Mouse (Mus musculus): ENCODE measurements around the gene Fcho2. TPM values are rescaled to one million over a fixed set of nuclear protein-coding genes. Genes with fewer than 3 reads are reported as not detected.

The Fcho2 gene
- polyA plus RNA-seq, 1 experiment from 2014 or later: 31.2 TPM

DNA sequence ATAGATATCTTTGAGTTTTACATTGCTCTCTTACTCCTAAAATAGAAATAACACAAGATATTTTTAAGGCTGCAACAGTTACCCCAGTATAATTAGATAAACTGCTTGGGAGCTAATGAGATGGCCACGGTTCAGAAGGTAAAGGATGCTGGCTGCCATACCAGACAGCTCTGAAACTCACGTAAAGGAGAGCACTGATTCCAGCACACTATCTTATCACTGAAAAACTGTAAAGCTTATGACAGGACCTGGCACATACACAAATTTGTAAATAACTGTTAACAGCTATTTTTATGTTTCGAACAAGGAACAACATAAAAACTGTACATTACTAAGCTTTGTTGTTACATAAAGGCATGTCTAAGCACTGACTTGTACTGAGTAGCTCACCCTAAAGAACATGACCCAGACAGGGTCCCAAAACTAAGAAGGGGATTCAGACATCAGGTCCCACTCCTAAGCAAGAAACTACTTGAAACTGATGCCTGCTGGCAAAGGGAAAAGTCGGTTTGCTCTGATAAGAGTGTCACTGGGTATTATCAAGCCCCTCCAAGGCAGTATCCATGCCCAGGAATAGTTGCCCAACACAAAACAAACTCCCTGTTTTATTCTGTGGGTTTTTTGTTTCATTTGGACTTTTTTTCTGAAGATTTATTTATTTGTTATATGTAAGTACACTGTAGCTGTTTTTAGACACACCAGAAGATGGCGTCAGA, 28.1 kb downstream of the Fcho2 start:
- H3K36me3 ChIP-seq (ENCODE audit: control insufficient read depth, insufficient read depth, low read length): 0 out of 2 replicates have a peak, but pooled peaks cover 2% of the 10 kb centered on the region
- no peaks in the 10 kb centered on the region for H3K4me1 ChIP-seq (ENCODE audit: control insufficient read depth, insufficient read depth, low read length)
- no peak overlapping the region for H3K27ac ChIP-seq (ENCODE audit: low read length)
- no peaks in the 10 kb centered on the region for H3K27me3 ChIP-seq (replicated peaks; ENCODE audit: control insufficient read depth, insufficient read depth, low read length)
- no peak overlapping the region for H3K9ac ChIP-seq (ENCODE audit: low read depth, low read length)
- H3K4me3 ChIP-seq (ENCODE audit: low read length): no peak overlapping the region
- ATAC-seq: no peak
- no peak overlapping the region for H3K4me2 ChIP-seq (ENCODE audit: low read depth, low read length)
- WGBS: 89% methylated on average over 5 of the region's 5 CpGs
- no peaks in the 10 kb centered on the region for H3K9me3 ChIP-seq (ENCODE audit: control insufficient read depth, low read length)

DNA sequence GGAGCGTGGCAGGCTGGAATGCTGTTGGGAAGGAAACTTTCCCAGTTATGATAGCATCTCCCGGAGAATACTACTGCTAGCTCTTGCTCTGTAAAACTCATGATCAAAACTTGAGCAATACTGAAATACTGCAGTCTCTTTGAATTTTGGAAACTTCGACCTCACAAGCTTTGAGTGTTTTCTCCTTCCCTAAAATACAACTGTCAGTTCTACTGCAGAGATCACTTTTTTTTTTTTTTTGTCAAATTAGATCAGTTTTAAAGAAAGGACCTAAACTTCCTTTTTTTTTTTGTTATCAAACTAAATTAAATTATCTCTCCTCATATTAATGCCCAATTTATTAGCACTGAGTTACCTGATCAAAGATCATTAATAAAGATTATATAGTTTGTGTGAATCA, 37.3 kb downstream of the Fcho2 start:
- WGBS: 95% methylated on average over 3 of the region's 3 CpGs
- no peaks in the 10 kb centered on the region for H3K4me1 ChIP-seq (ENCODE audit: control insufficient read depth, insufficient read depth, low read length)
- no peaks in the 10 kb centered on the region for H3K27me3 ChIP-seq (replicated peaks; ENCODE audit: control insufficient read depth, insufficient read depth, low read length)
- H3K36me3 ChIP-seq (ENCODE audit: control insufficient read depth, insufficient read depth, low read length): peaks cover 8% of the 10 kb centered on the region
- H3K4me3 ChIP-seq (ENCODE audit: low read length): no peak overlapping the region
- no peak overlapping the region for H3K9ac ChIP-seq (ENCODE audit: low read depth, low read length)
- no peak overlapping the region for H3K27ac ChIP-seq (ENCODE audit: low read length)
- H3K9me3 ChIP-seq (ENCODE audit: control insufficient read depth, low read length): no peaks in the 10 kb centered on the region
- no peak for ATAC-seq
- no peak overlapping the region for H3K4me2 ChIP-seq (ENCODE audit: low read depth, low read length)

DNA sequence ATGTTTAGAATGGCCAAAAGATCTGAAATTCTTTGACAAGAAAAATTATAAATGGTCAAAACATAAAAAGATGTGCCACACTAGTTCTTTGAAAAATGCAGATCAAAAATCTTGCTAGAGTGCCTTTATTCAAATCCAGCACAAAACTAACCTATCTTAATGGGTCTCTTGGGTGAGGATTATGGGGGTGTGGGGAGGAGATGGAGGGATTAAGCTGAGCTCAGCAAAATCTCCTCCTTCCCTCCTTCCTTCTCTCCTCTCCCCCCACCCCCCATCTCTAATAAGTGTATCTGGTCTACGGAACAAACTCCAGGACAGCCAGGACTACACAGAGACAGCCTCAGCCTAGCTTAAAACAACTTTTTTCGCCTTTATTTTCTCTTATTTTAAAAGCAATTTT, 43.8 kb downstream of the Fcho2 start:
- ATAC-seq: no peak
- Histone ChIP-seq H3K36me3 (ENCODE audit: control insufficient read depth, insufficient read depth, low read length) (peaks cover 6% of the 10 kb centered on the region; the same call in 1 of the 2 replicates), H3K4me2 (ENCODE audit: low read depth, low read length) (no peak overlapping the region), H3K27me3 (replicated peaks; ENCODE audit: control insufficient read depth, insufficient read depth, low read length) (no peaks in the 10 kb centered on the region), H3K27ac (ENCODE audit: low read length) (no peak overlapping the region), H3K9me3 (ENCODE audit: control insufficient read depth, low read length) (no peaks in the 10 kb centered on the region), H3K9ac (ENCODE audit: low read depth, low read length) (no peak overlapping the region), H3K4me1 (ENCODE audit: control insufficient read depth, insufficient read depth, low read length) (no peaks in the 10 kb centered on the region), H3K4me3 (ENCODE audit: low read length) (no peak overlapping the region)
- 86% methylated on average over 2 of the region's 2 CpGs for WGBS

DNA sequence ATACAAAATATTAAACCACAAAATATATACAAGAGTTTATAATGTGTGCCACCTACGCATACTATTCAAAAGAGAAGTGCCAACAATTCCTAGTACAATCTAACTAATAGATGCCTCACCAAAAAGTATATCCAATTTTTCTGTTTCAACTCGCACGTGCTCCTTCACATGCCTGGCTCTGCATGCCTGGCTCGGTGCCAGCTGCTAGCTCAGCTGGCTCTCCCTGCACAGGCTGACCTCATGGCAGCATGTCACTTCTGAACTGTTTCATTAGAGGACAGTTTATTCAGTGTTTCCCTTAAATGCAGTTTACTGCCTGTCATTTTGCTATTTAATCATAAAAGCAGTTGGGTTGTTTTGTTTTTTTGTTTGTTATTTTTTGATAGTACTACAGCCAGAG, 46.9 kb downstream of the Fcho2 start:
- no peak overlapping the region for H3K9ac ChIP-seq (ENCODE audit: low read depth, low read length)
- no peaks in the 10 kb centered on the region for H3K9me3 ChIP-seq (ENCODE audit: control insufficient read depth, low read length)
- H3K27ac ChIP-seq (ENCODE audit: low read length): no peak overlapping the region
- ATAC-seq: peak; percentile 75; the same call in 1 of the 2 replicates
- H3K27me3 ChIP-seq (replicated peaks; ENCODE audit: control insufficient read depth, insufficient read depth, low read length): no peaks in the 10 kb centered on the region
- H3K36me3 ChIP-seq (ENCODE audit: control insufficient read depth, insufficient read depth, low read length): peaks cover under 1% of the 10 kb centered on the region; the same call in 1 of the 2 replicates
- H3K4me3 ChIP-seq (ENCODE audit: low read length): no peak overlapping the region
- WGBS: 38% methylated on average over 4 of the region's 4 CpGs
- no peak overlapping the region for H3K4me2 ChIP-seq (ENCODE audit: low read depth, low read length)
- no peaks in the 10 kb centered on the region for H3K4me1 ChIP-seq (ENCODE audit: control insufficient read depth, insufficient read depth, low read length)

DNA sequence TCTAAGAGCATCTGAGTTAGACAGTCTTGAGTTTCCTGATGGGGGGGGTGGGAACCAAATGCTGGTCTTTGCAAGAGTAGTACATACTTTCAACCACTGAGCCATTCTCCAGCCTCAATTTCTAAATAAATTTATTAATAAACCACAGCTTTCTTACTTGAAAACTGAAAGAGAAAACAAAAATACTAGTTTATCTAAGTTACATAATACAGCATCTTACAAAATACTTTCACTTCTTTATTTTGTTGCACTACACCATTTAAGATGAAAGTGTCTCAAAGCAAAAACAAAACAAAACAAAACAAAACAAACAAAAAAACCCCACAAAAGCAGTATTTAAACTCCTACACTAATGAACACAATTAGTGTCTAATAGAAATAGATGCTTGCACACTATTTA, 53.5 kb downstream of the Fcho2 start:
- ATAC-seq: no peak

DNA sequence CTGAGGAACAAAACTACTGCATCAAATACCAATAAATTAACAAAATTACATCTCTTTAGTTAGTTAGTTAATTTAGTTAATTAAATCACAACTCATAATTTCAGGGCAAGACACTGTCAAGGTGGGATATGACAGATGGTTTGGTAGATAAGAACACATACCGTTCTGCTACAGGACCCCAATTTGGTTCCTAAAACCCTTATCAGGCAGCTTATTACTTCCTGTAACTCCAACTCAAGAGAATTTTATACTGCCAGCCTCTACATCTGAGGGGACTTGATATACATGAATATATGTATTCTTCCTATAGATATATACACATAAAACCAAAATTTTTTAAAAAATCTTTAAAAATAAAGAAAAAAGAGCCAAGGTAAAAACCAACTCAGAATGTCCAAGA, 59.4 kb downstream of the Fcho2 start:
- WGBS: 73% methylated on average over 1 of the region's 1 CpGs
- ATAC-seq: no peak
- H3K36me3 ChIP-seq (ENCODE audit: control insufficient read depth, insufficient read depth, low read length): no peaks in the 10 kb centered on the region
- no peak overlapping the region for H3K4me3 ChIP-seq (ENCODE audit: low read length)
- no peak overlapping the region for H3K27ac ChIP-seq (ENCODE audit: low read length)
- H3K4me1 ChIP-seq (ENCODE audit: control insufficient read depth, insufficient read depth, low read length): no peaks in the 10 kb centered on the region
- H3K4me2 ChIP-seq (ENCODE audit: low read depth, low read length): no peak overlapping the region
- no peaks in the 10 kb centered on the region for H3K27me3 ChIP-seq (replicated peaks; ENCODE audit: control insufficient read depth, insufficient read depth, low read length)
- H3K9ac ChIP-seq (ENCODE audit: low read depth, low read length): no peak overlapping the region
- no peaks in the 10 kb centered on the region for H3K9me3 ChIP-seq (ENCODE audit: control insufficient read depth, low read length)

More for the DNA sequence above, 53.5 kb downstream of the Fcho2 start:
- Histone ChIP-seq H3K27me3 (replicated peaks; ENCODE audit: control insufficient read depth, insufficient read depth, low read length) (no peaks in the 10 kb centered on the region), H3K27ac (ENCODE audit: low read length) (no peak overlapping the region), H3K4me2 (ENCODE audit: low read depth, low read length) (no peak overlapping the region), H3K9me3 (ENCODE audit: control insufficient read depth, low read length) (no peaks in the 10 kb centered on the region), H3K36me3 (ENCODE audit: control insufficient read depth, insufficient read depth, low read length) (no peaks in the 10 kb centered on the region), H3K9ac (ENCODE audit: low read depth, low read length) (no peak overlapping the region), H3K4me3 (ENCODE audit: low read length) (no peak overlapping the region), H3K4me1 (ENCODE audit: control insufficient read depth, insufficient read depth, low read length) (no peaks in the 10 kb centered on the region)

DNA sequence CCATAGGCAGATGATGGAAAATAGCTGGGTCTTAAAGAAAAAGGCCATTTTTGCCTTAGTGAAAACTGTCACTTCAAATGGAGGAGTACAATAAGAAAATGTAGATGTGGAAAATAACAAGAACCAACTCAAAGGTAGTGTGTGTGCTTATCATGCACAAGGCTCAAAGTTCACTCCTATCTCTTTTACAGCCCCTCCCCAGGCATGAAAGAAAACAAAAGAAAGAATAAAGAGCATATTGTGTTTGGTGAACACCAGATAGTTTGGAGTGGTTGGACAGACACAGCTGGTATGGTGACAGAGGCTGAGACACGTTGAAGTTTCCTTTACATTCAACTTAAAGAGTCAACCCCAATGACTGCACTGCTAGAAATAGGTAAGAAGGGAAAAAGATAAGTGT, 70.6 kb downstream of the Fcho2 start:
- Histone ChIP-seq H3K36me3 (ENCODE audit: control insufficient read depth, insufficient read depth, low read length) (peaks cover 3% of the 10 kb centered on the region; the same call in 1 of the 2 replicates), H3K9me3 (ENCODE audit: control insufficient read depth, low read length) (no peaks in the 10 kb centered on the region), H3K9ac (ENCODE audit: low read depth, low read length) (no peak overlapping the region), H3K27ac (ENCODE audit: low read length) (peak overlapping the region; percentile 3), H3K4me3 (ENCODE audit: low read length) (no peak overlapping the region), H3K27me3 (replicated peaks; ENCODE audit: control insufficient read depth, insufficient read depth, low read length) (no peaks in the 10 kb centered on the region), H3K4me2 (ENCODE audit: low read depth, low read length) (no peak overlapping the region; the same call in 1 of the 2 replicates), H3K4me1 (ENCODE audit: control insufficient read depth, insufficient read depth, low read length) (no peaks in the 10 kb centered on the region)
- WGBS: 60% methylated on average over 1 of the region's 1 CpGs
- ATAC-seq: peak; percentile 96

DNA sequence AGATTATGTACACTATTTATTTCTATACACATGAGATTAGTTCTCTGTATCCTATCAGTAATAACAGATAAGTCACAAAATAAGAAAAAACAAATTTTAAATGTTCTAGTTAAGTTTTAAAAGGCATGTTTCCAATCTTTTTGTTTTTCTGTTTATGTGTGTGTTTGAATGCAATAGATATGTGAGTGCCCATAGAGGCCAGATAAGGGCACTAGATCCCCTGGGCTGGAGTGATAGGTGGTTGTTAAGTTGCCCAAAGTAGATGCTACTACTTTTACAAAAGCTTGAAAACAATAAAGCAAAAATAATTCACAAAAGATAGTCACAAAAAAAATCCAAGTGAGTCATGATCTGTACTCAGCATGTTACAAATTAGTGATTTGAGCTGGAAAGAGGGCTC, 71.4 kb downstream of the Fcho2 start:
- Histone ChIP-seq H3K9me3 (ENCODE audit: control insufficient read depth, low read length) (no peaks in the 10 kb centered on the region), H3K27me3 (replicated peaks; ENCODE audit: control insufficient read depth, insufficient read depth, low read length) (no peaks in the 10 kb centered on the region), H3K4me3 (ENCODE audit: low read length) (no peak overlapping the region), H3K9ac (ENCODE audit: low read depth, low read length) (no peak overlapping the region), H3K4me1 (ENCODE audit: control insufficient read depth, insufficient read depth, low read length) (no peaks in the 10 kb centered on the region), H3K36me3 (ENCODE audit: control insufficient read depth, insufficient read depth, low read length) (peaks cover 3% of the 10 kb centered on the region; the same call in 1 of the 2 replicates), H3K4me2 (ENCODE audit: low read depth, low read length) (no peak overlapping the region), H3K27ac (ENCODE audit: low read length) (no peak overlapping the region)
- no peak for ATAC-seq

DNA sequence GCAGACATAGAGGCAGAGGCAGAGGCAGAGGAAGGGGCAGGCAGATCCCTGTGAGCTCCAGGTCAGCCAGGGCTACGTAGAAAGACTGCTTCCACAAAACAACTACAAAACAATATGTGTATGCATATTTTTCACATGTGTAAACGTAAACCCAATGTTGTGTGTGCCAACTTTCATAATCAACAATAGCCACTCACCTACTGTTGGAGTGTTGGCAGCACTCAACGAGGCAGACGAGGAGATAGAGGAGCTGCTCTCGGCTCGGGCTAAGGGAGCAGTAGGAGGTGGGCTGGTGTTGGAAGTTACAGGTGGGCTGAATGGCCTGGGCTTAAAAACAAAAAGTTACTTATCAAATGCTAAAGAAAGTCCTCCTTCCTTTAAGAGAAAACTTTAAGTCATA, 72.0 kb downstream of the Fcho2 start:
- Histone ChIP-seq H3K4me3 (ENCODE audit: low read length) (no peak overlapping the region), H3K9me3 (ENCODE audit: control insufficient read depth, low read length) (no peaks in the 10 kb centered on the region), H3K27me3 (replicated peaks; ENCODE audit: control insufficient read depth, insufficient read depth, low read length) (no peaks in the 10 kb centered on the region), H3K36me3 (ENCODE audit: control insufficient read depth, insufficient read depth, low read length) (peaks cover 3% of the 10 kb centered on the region; the same call in 1 of the 2 replicates), H3K27ac (ENCODE audit: low read length) (no peak overlapping the region), H3K4me1 (ENCODE audit: control insufficient read depth, insufficient read depth, low read length) (no peaks in the 10 kb centered on the region), H3K4me2 (ENCODE audit: low read depth, low read length) (no peak overlapping the region), H3K9ac (ENCODE audit: low read depth, low read length) (no peak overlapping the region)
- ATAC-seq: no peak
- WGBS: 93% methylated on average over 6 of the region's 6 CpGs

DNA sequence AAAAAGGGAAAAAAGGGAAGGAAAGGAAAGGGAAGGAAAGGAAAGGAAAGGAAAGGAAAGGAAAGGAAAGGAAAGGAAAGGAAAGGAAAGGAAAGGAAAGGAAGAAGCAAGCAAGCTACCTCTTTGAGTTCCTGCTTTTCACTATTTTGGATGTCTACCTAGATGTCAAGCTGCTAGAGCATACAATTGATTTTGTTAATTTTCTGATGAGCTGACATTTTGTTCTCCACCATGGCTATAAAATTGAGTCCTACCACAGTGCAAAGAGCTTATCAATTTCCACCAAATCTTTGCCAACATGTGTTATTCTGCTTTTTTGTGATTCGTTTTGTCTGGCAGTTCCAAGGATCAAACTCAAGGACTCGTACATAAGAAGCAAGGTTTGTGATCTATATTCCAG, 77.0 kb downstream of the Fcho2 start:
- ATAC-seq: no peak
- Histone ChIP-seq H3K4me3 (ENCODE audit: low read length) (no peak overlapping the region), H3K4me2 (ENCODE audit: low read depth, low read length) (no peak overlapping the region), H3K36me3 (ENCODE audit: control insufficient read depth, insufficient read depth, low read length) (peaks cover 2% of the 10 kb centered on the region; the same call in 1 of the 2 replicates), H3K27ac (ENCODE audit: low read length) (no peak overlapping the region), H3K27me3 (replicated peaks; ENCODE audit: control insufficient read depth, insufficient read depth, low read length) (no peaks in the 10 kb centered on the region), H3K9ac (ENCODE audit: low read depth, low read length) (no peak overlapping the region), H3K9me3 (ENCODE audit: control insufficient read depth, low read length) (no peaks in the 10 kb centered on the region), H3K4me1 (ENCODE audit: control insufficient read depth, insufficient read depth, low read length) (no peaks in the 10 kb centered on the region)
- WGBS: 95% methylated on average over 2 of the region's 2 CpGs

Data from intestine, embryonic 16.5 days (tissue).